Comparison of ENCODE assay signal across 19 mouse cellular contexts in genomic region chr9:100984381-100985310, GRCm38 (mm10). TPM values are rescaled to one million over a fixed set of nuclear protein-coding genes. Genes with fewer than 3 reads are reported as not detected.
A peak's percentile ranks its signal among the peaks of the same experiment; 100 is the strongest.
DNase-seq lines count a peak whose midpoint lies in the region; ATAC-seq and TF ChIP-seq lines count a peak whose summit lies in the region.
"Had no signal": no experiment of that assay in that cellular context is flagged by ENCODE, and none has a peak within 500 bp of the region (broad histone marks: within the 10 kb centered on the region; RNA-seq: fewer than 3 reads in every experiment).

No protein-coding gene starts in this region.

- H3K27ac ChIP-seq in heart, embryonic 10.5 days, result no peak overlapping the region
- H3K27ac ChIP-seq in heart, embryonic 12.5 days (ENCODE audit: poor library complexity, severe bottlenecking), result no peak overlapping the region
- H3K27ac ChIP-seq in intestine, embryonic 16.5 days (ENCODE audit: low read length), result no peak overlapping the region
- H3K27ac ChIP-seq in stomach, postnatal 0 days (replicated peaks), result no peak overlapping the region
- H3K27ac ChIP-seq: embryonic facial prominence, embryonic 15.5 days; forebrain, embryonic 12.5 days; hindbrain, embryonic 13.5 days; hindbrain, postnatal 0 days had no signal

- H3K36me3 ChIP-seq in heart, embryonic 10.5 days, result peaks cover 41% of the 10 kb centered on the region
- peaks cover 55% of the 10 kb centered on the region for H3K36me3 ChIP-seq in heart, embryonic 12.5 days
- no peaks in the 10 kb centered on the region; the same call in 1 of the 2 replicates for H3K36me3 ChIP-seq in intestine, embryonic 16.5 days (ENCODE audit: control insufficient read depth, insufficient read depth, low read length)
- peaks cover 3% of the 10 kb centered on the region; the same call in 1 of the 2 replicates for H3K36me3 ChIP-seq in stomach, postnatal 0 days (ENCODE audit: control insufficient read depth, insufficient read depth, low read length)

- no peak overlapping the region for H3K9ac ChIP-seq in heart, embryonic 12.5 days
- H3K9ac ChIP-seq in intestine, embryonic 16.5 days (ENCODE audit: low read depth, low read length), result no peak overlapping the region
- H3K9ac ChIP-seq in stomach, postnatal 0 days (ENCODE audit: low read length), result no peak overlapping the region
- H3K9ac ChIP-seq: embryonic facial prominence, embryonic 15.5 days; forebrain, embryonic 12.5 days; hindbrain, embryonic 13.5 days had no signal

- TF ChIP-seq EP300 in stomach, postnatal 0 days (optimal IDR thresholded peaks at IDR 0.05), result no peak

- H3K27me3 ChIP-seq in heart, embryonic 10.5 days (ENCODE audit: insufficient read depth, poor library complexity, severe bottlenecking), result no peaks in the 10 kb centered on the region
- H3K27me3 ChIP-seq in heart, embryonic 12.5 days (replicated peaks), result no peaks in the 10 kb centered on the region
- H3K27me3 ChIP-seq in intestine, embryonic 16.5 days (replicated peaks; ENCODE audit: control insufficient read depth, insufficient read depth, low read length), result no peaks in the 10 kb centered on the region
- no peaks in the 10 kb centered on the region for H3K27me3 ChIP-seq in stomach, postnatal 0 days (ENCODE audit: control insufficient read depth, insufficient read depth, low read length)
- H3K27me3 ChIP-seq: embryonic facial prominence, embryonic 15.5 days; forebrain, embryonic 12.5 days; hindbrain, embryonic 13.5 days had no signal

- H3K4me3 ChIP-seq in heart, embryonic 10.5 days, result no peak overlapping the region
- H3K4me3 ChIP-seq in heart, embryonic 12.5 days, result no peak overlapping the region
- no peak overlapping the region for H3K4me3 ChIP-seq in intestine, embryonic 16.5 days (ENCODE audit: low read length)
- H3K4me3 ChIP-seq in stomach, postnatal 0 days (ENCODE audit: low read depth, low read length), result no peak overlapping the region
- H3K4me3 ChIP-seq: embryonic facial prominence, embryonic 15.5 days; forebrain, embryonic 12.5 days; hindbrain, embryonic 13.5 days had no signal

- DNase-seq in heart, embryonic 10.5 days (ENCODE audit: low spot score), result peak; percentile 71
- DNase-seq in ZHBTc4 (ENCODE audit: low read depth, low spot score), result peak; percentile 59
- DNase-seq in stomach, postnatal 0 days (ENCODE audit: low spot score), result peak; percentile 30
- DNase-seq in cerebellum, adult 8-10 months, result no peak
- DNase-seq: adrenal gland, postnatal 14 days; cerebellum, adult 11-12 months; cerebellum, adult 9-11 months; cerebellum, postnatal 36 days; gastrocnemius, postnatal 14 days; heart, postnatal 10 days had no signal

- 0 out of 2 replicates have a peak, but pooled peaks cover 6% of the 10 kb centered on the region for H3K4me1 ChIP-seq in heart, embryonic 10.5 days
- H3K4me1 ChIP-seq in heart, embryonic 12.5 days (replicated peaks), result peaks cover 10% of the 10 kb centered on the region
- H3K4me1 ChIP-seq in intestine, embryonic 16.5 days (ENCODE audit: control insufficient read depth, insufficient read depth, low read length), result no peaks in the 10 kb centered on the region
- H3K4me1 ChIP-seq in stomach, postnatal 0 days (replicated peaks; ENCODE audit: control insufficient read depth, insufficient read depth), result no peaks in the 10 kb centered on the region
- H3K4me1 ChIP-seq: embryonic facial prominence, embryonic 15.5 days; forebrain, embryonic 12.5 days; hindbrain, embryonic 13.5 days had no signal

- ATAC-seq in heart, embryonic 12.5 days (ENCODE audit: insufficient number of reproducible peaks, low FRiP score), result no peak
- ATAC-seq in intestine, embryonic 16.5 days, result peak; percentile 86
- ATAC-seq in stomach, postnatal 0 days (ENCODE audit: low FRiP score, low TSS enrichment), result peak; percentile 87
- no peak for ATAC-seq in erythroid progenitor cell, adult 5-6 weeks (replicated peaks; ENCODE audit: low FRiP score, poor library complexity, severe bottlenecking)
- ATAC-seq: forebrain, embryonic 16.5 days; hindbrain, postnatal 0 days had no signal

- no peak overlapping the region for H3K4me2 ChIP-seq in heart, embryonic 12.5 days
- no peak overlapping the region for H3K4me2 ChIP-seq in intestine, embryonic 16.5 days (ENCODE audit: low read depth, low read length)
- H3K4me2 ChIP-seq in stomach, postnatal 0 days (replicated peaks; ENCODE audit: low read depth), result no peak overlapping the region
- H3K4me2 ChIP-seq: embryonic facial prominence, embryonic 15.5 days; forebrain, embryonic 12.5 days; hindbrain, embryonic 13.5 days had no signal

- TF ChIP-seq CTCF in stomach, postnatal 0 days (IDR thresholded peaks at IDR 0.05; ENCODE audit: low read depth), result no peak

- H3K9me3 ChIP-seq in heart, embryonic 10.5 days, result no peaks in the 10 kb centered on the region
- 0 out of 2 replicates have a peak, but pooled peaks cover 2% of the 10 kb centered on the region for H3K9me3 ChIP-seq in heart, embryonic 12.5 days (replicated peaks)
- H3K9me3 ChIP-seq in intestine, embryonic 16.5 days (ENCODE audit: control insufficient read depth, low read length), result no peaks in the 10 kb centered on the region
- H3K9me3 ChIP-seq in stomach, postnatal 0 days (ENCODE audit: control insufficient read depth, low read length), result no peaks in the 10 kb centered on the region
- H3K9me3 ChIP-seq: embryonic facial prominence, embryonic 15.5 days; G1E; hindbrain, embryonic 13.5 days had no signal

- 93% methylated on average over 25 of the region's 25 CpGs for WGBS in heart, embryonic 10.5 days
- WGBS in heart, embryonic 12.5 days, result 92% methylated on average over 25 of the region's 25 CpGs
- 92% methylated on average over 25 of the region's 25 CpGs for WGBS in intestine, embryonic 16.5 days
- WGBS in stomach, postnatal 0 days, result 94% methylated on average over 25 of the region's 25 CpGs

RNA-seq across cellular contexts. Expression of gene Pccb, which starts 50.1 kb away (rescaled TPM):
- 15.7 and 19.0 TPM in 2 replicates for polyA plus RNA-seq in heart, embryonic 10.5 days (2016; fragmentation: Nextera tagmentation; extraction: Ambion mirVana)
- polyA plus RNA-seq in heart, embryonic 12.5 days (2016; fragmentation: Nextera tagmentation; extraction: Ambion mirVana), result 21.6 TPM in 2 replicates
- polyA plus RNA-seq in intestine, embryonic 16.5 days (2015; fragmentation: Nextera tagmentation; extraction: Ambion mirVana), result 29.8 and 30.9 TPM in 2 replicates
- polyA plus RNA-seq in stomach, postnatal 0 days (2015; fragmentation: Nextera tagmentation; extraction: Ambion mirVana), result 28.7 and 29.9 TPM in 2 replicates
- 5.9 and 10.8 TPM in 2 replicates for total RNA-seq in erythroid progenitor cell, adult 5-6 weeks (2015; ENCODE audit: low replicate concordance)
- 7.8 and 8.2 TPM in 2 replicates for total RNA-seq in erythroid progenitor cell, adult 5-6 weeks (2017; ENCODE audit: low replicate concordance)

Comparison
In these comparisons a context has a peak if more than half of its experiments do, and no peak if none do; other contexts are left out.
1. ATAC-seq: peak in intestine, embryonic 16.5 days (single experiment) and stomach, postnatal 0 days (single experiment); none in heart, embryonic 12.5 days (single experiment) and erythroid progenitor cell, adult 5-6 weeks (single experiment).